Mouse (Mus musculus): ENCODE measurements at regions not wholly inside any gene's neighbourhood (a gene's known extent, or its start where the extent isn't known, plus 50 kb on each side); places are given as distances from the start of the nearest gene placed in this dataset.

- H3K27me3 ChIP-seq (ENCODE audit: control insufficient read depth, insufficient read depth, low read length) = no peaks in the 10 kb centered on the region
- H3K4me1 ChIP-seq (ENCODE audit: control insufficient read depth, insufficient read depth, low read length) = peaks cover 37% of the 10 kb centered on the region
- 5% methylated on average over 20 of the region's 21 CpGs for WGBS
- no peaks in the 10 kb centered on the region for H3K36me3 ChIP-seq (ENCODE audit: control insufficient read depth, insufficient read depth, low read length)
- DNase-seq (peak; percentile 87), ATAC-seq (ENCODE audit: low FRiP score, low TSS enrichment) (peak; percentile 95)
- no peak overlapping the region; the same call in 1 of the 2 replicates for H3K9ac ChIP-seq (replicated peaks; ENCODE audit: low read length)
- peak overlapping the region; percentile 45 for H3K4me2 ChIP-seq (ENCODE audit: low read length)
- no peaks in the 10 kb centered on the region for H3K9me3 ChIP-seq (ENCODE audit: control insufficient read depth, low read length)
- peak overlapping the region; percentile 1; the same call in 1 of the 2 replicates for H3K4me3 ChIP-seq (replicated peaks; ENCODE audit: low read depth, low read length)
- H3K27ac ChIP-seq (replicated peaks; ENCODE audit: low read depth, low read length) = peak overlapping the region; percentile 75
These were observed 352.5 kb downstream of the Tmem182 start for GRCm38 (mm10) chr1:41157651-41158513.

GRCm38 (mm10) chr1:41165878-41166786, 360.7 kb downstream of the Tmem182 start:
- peak overlapping the region; percentile 43 for H3K4me2 ChIP-seq (ENCODE audit: low read length)
- no peaks in the 10 kb centered on the region for H3K27me3 ChIP-seq (ENCODE audit: control insufficient read depth, insufficient read depth, low read length)
- H3K4me3 ChIP-seq (replicated peaks; ENCODE audit: low read depth, low read length) = no peak overlapping the region
- peak; percentile 87 for ATAC-seq (ENCODE audit: low FRiP score, low TSS enrichment)
- H3K4me1 ChIP-seq (ENCODE audit: control insufficient read depth, insufficient read depth, low read length) = peaks cover 21% of the 10 kb centered on the region; the same call in 1 of the 2 replicates
- no peaks in the 10 kb centered on the region for H3K36me3 ChIP-seq (ENCODE audit: control insufficient read depth, insufficient read depth, low read length)
- H3K9ac ChIP-seq (replicated peaks; ENCODE audit: low read length) = peak overlapping the region; percentile 18; the same call in 1 of the 2 replicates
- DNase-seq = peak; percentile 82
- 6% methylated on average over 12 of the region's 12 CpGs for WGBS
- peak overlapping the region; percentile 68 for H3K27ac ChIP-seq (replicated peaks; ENCODE audit: low read depth, low read length)
- H3K9me3 ChIP-seq (ENCODE audit: control insufficient read depth, low read length) = no peaks in the 10 kb centered on the region

GRCm38 (mm10) chr1:41166787-41167420, 361.5 kb downstream of the Tmem182 start:
- Histone ChIP-seq H3K36me3 (ENCODE audit: control insufficient read depth, insufficient read depth, low read length) (no peaks in the 10 kb centered on the region), H3K27me3 (ENCODE audit: control insufficient read depth, insufficient read depth, low read length) (no peaks in the 10 kb centered on the region), H3K9me3 (ENCODE audit: control insufficient read depth, low read length) (no peaks in the 10 kb centered on the region), H3K27ac (replicated peaks; ENCODE audit: low read depth, low read length) (peak overlapping the region; percentile 68), H3K4me2 (ENCODE audit: low read length) (peak overlapping the region; percentile 43), H3K9ac (replicated peaks; ENCODE audit: low read length) (no peak overlapping the region; the same call in 1 of the 2 replicates), H3K4me3 (replicated peaks; ENCODE audit: low read depth, low read length) (no peak overlapping the region), H3K4me1 (ENCODE audit: control insufficient read depth, insufficient read depth, low read length) (peaks cover 21% of the 10 kb centered on the region; the same call in 1 of the 2 replicates)
- 26% methylated on average over 4 of the region's 4 CpGs for WGBS
- DNase-seq (peak; percentile 41), ATAC-seq (ENCODE audit: low FRiP score, low TSS enrichment) (peak; percentile 69; the same call in 1 of the 2 replicates)

- no peak overlapping the region for H3K4me3 ChIP-seq (replicated peaks; ENCODE audit: low read depth, low read length)
- DNase-seq (no peak), ATAC-seq (ENCODE audit: low FRiP score, low TSS enrichment) (no peak)
- H3K27ac ChIP-seq (replicated peaks; ENCODE audit: low read depth, low read length) = no peak overlapping the region
- no peak overlapping the region for H3K4me2 ChIP-seq (ENCODE audit: low read length)
- H3K9me3 ChIP-seq (ENCODE audit: control insufficient read depth, low read length) = no peaks in the 10 kb centered on the region
- WGBS = 94% methylated on average over 6 of the region's 6 CpGs
- no peaks in the 10 kb centered on the region for H3K27me3 ChIP-seq (ENCODE audit: control insufficient read depth, insufficient read depth, low read length)
- no peaks in the 10 kb centered on the region for H3K36me3 ChIP-seq (ENCODE audit: control insufficient read depth, insufficient read depth, low read length)
- peaks cover 6% of the 10 kb centered on the region; the same call in 1 of the 2 replicates for H3K4me1 ChIP-seq (ENCODE audit: control insufficient read depth, insufficient read depth, low read length)
- no peak overlapping the region for H3K9ac ChIP-seq (replicated peaks; ENCODE audit: low read length)
These were observed 381.6 kb downstream of the Tmem182 start for GRCm38 (mm10) chr1:41186991-41187390.

GRCm38 (mm10) chr1:41212876-41213275, 407.5 kb downstream of the Tmem182 start:
- Histone ChIP-seq H3K27me3 (ENCODE audit: control insufficient read depth, insufficient read depth, low read length) (no peaks in the 10 kb centered on the region), H3K27ac (replicated peaks; ENCODE audit: low read depth, low read length) (no peak overlapping the region), H3K4me3 (replicated peaks; ENCODE audit: low read depth, low read length) (no peak overlapping the region), H3K4me2 (ENCODE audit: low read length) (no peak overlapping the region), H3K36me3 (ENCODE audit: control insufficient read depth, insufficient read depth, low read length) (no peaks in the 10 kb centered on the region), H3K9me3 (ENCODE audit: control insufficient read depth, low read length) (no peaks in the 10 kb centered on the region), H3K9ac (replicated peaks; ENCODE audit: low read length) (no peak overlapping the region), H3K4me1 (ENCODE audit: control insufficient read depth, insufficient read depth, low read length) (no peaks in the 10 kb centered on the region)
- ATAC-seq (ENCODE audit: low FRiP score, low TSS enrichment) = no peak
- DNase-seq = no peak
- WGBS = 93% methylated on average over 2 of the region's 2 CpGs

GRCm38 (mm10) chr1:41225851-41226250, 420.4 kb downstream of the Tmem182 start:
- DNase-seq (no peak), ATAC-seq (ENCODE audit: low FRiP score, low TSS enrichment) (no peak)
- no peak overlapping the region for H3K4me2 ChIP-seq (ENCODE audit: low read length)
- no peak overlapping the region for H3K9ac ChIP-seq (replicated peaks; ENCODE audit: low read length)
- H3K4me3 ChIP-seq (replicated peaks; ENCODE audit: low read depth, low read length) = no peak overlapping the region
- 100% methylated on average over 1 of the region's 1 CpGs for WGBS
- H3K27me3 ChIP-seq (ENCODE audit: control insufficient read depth, insufficient read depth, low read length) = no peaks in the 10 kb centered on the region
- H3K9me3 ChIP-seq (ENCODE audit: control insufficient read depth, low read length) = no peaks in the 10 kb centered on the region
- H3K36me3 ChIP-seq (ENCODE audit: control insufficient read depth, insufficient read depth, low read length) = no peaks in the 10 kb centered on the region
- H3K4me1 ChIP-seq (ENCODE audit: control insufficient read depth, insufficient read depth, low read length) = no peaks in the 10 kb centered on the region
- H3K27ac ChIP-seq (replicated peaks; ENCODE audit: low read depth, low read length) = no peak overlapping the region

GRCm38 (mm10) chr1:41235335-41235734, 429.9 kb downstream of the Tmem182 start:
- 46% methylated on average over 7 of the region's 7 CpGs for WGBS
- no peak overlapping the region for H3K4me2 ChIP-seq (ENCODE audit: low read length)
- no peak overlapping the region for H3K4me3 ChIP-seq (replicated peaks; ENCODE audit: low read depth, low read length)
- no peak overlapping the region for H3K27ac ChIP-seq (replicated peaks; ENCODE audit: low read depth, low read length)
- H3K27me3 ChIP-seq (ENCODE audit: control insufficient read depth, insufficient read depth, low read length) = no peaks in the 10 kb centered on the region
- peak; percentile 34 for DNase-seq
- 0 out of 2 replicates have a peak, but pooled peaks cover 3% of the 10 kb centered on the region for H3K4me1 ChIP-seq (ENCODE audit: control insufficient read depth, insufficient read depth, low read length)
- H3K36me3 ChIP-seq (ENCODE audit: control insufficient read depth, insufficient read depth, low read length) = no peaks in the 10 kb centered on the region
- H3K9me3 ChIP-seq (ENCODE audit: control insufficient read depth, low read length) = no peaks in the 10 kb centered on the region
- H3K9ac ChIP-seq (replicated peaks; ENCODE audit: low read length) = no peak overlapping the region
- no peak for ATAC-seq (ENCODE audit: low FRiP score, low TSS enrichment)

GRCm38 (mm10) chr1:41243000-41243399, 437.6 kb downstream of the Tmem182 start:
- ATAC-seq (ENCODE audit: low FRiP score, low TSS enrichment) (no peak), DNase-seq (no peak)
- H3K4me2 ChIP-seq (ENCODE audit: low read length) = no peak overlapping the region
- H3K9ac ChIP-seq (replicated peaks; ENCODE audit: low read length) = no peak overlapping the region
- H3K36me3 ChIP-seq (ENCODE audit: control insufficient read depth, insufficient read depth, low read length) = no peaks in the 10 kb centered on the region
- no peaks in the 10 kb centered on the region for H3K27me3 ChIP-seq (ENCODE audit: control insufficient read depth, insufficient read depth, low read length)
- no peaks in the 10 kb centered on the region for H3K9me3 ChIP-seq (ENCODE audit: control insufficient read depth, low read length)
- no peak overlapping the region for H3K4me3 ChIP-seq (replicated peaks; ENCODE audit: low read depth, low read length)
- no peaks in the 10 kb centered on the region for H3K4me1 ChIP-seq (ENCODE audit: control insufficient read depth, insufficient read depth, low read length)
- 41% methylated on average over 6 of the region's 6 CpGs for WGBS
- H3K27ac ChIP-seq (replicated peaks; ENCODE audit: low read depth, low read length) = no peak overlapping the region

Measured in midbrain, embryonic 14.5 days (tissue).